Mouse (Mus musculus) adrenal gland, postnatal 10 days (tissue): ENCODE results near the gene Cebpe. TPM values are rescaled to one million over a fixed set of nuclear protein-coding genes. Genes with fewer than 3 reads are reported as not detected.
A peak's percentile ranks its signal among the peaks of the same experiment; 100 is the strongest.

Experiments used
- DNase-seq: peaks from one replicate; pipeline ENCODE4 v3.0.0; 2021; ENCODE audit warnings: mixed read lengths
- total RNA-seq, 2 experiments: library from RNA; stranded (reverse); gene quantifications; 2 replicates each; pipeline ENCODE4 v1.2.3; 2021

The Cebpe gene
- total RNA-seq, 2 experiments from 2014 or later = 0.57 to 0.70 TPM

DNA sequence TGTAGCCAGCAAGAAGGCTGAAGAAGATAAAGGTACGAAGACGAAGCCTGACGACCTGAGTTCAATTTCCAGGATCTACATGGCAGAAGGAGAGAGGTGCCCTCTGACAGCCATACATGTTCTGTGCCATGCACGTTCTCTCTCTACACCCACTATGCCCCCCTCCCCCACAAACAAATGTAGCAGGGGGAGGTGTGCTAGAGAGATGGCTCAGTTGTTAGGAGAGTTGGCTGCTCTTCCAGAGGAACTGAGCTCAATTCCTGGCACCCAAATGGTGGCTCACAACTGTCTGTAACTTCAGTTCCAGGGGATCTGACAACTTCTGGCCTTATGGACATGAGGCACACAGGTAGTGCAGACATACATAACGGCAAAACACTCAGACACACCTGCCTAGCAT, 35.7 kb downstream of the Cebpe start:
- no peak for DNase-seq

DNA sequence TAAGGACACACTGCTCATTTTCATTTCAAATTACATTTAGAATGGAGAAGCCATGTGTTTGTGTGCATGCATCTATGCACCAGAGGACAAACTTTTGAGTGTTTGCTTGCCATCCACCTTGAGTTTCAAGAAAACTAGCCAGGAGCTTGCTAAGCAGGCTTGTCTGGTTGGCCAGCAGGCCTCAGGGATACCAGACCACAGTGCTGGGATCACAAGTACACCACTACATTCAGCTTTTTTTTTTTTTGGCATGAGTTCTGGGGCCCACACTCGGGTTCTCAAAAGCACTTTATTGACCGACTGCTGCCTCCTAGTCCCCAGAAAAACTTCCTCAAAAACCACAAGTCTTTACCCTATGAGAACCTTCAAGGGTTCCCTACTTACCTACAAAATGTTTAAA, 37.7 kb downstream of the Cebpe start:
- DNase-seq = no peak

DNA sequence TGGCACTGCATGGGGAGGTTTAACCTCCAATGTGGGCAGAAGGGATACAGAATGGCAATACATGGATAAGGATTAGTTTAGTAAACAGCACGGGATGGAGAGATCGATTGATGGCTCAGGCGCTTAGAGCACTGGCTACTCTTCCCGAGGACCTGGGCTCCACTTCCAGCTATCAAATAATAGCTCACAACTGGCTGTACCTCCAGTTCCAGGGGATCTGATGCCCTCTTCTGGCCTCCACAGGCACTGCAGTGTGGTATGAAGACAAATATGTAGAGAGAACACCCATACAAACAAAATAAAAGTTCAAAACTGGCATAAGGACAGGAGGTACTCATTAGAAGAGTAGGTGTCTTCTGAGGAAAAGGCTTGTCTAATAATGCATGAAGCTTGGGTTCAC, 42.6 kb downstream of the Cebpe start:
- DNase-seq = peak; percentile 56

DNA sequence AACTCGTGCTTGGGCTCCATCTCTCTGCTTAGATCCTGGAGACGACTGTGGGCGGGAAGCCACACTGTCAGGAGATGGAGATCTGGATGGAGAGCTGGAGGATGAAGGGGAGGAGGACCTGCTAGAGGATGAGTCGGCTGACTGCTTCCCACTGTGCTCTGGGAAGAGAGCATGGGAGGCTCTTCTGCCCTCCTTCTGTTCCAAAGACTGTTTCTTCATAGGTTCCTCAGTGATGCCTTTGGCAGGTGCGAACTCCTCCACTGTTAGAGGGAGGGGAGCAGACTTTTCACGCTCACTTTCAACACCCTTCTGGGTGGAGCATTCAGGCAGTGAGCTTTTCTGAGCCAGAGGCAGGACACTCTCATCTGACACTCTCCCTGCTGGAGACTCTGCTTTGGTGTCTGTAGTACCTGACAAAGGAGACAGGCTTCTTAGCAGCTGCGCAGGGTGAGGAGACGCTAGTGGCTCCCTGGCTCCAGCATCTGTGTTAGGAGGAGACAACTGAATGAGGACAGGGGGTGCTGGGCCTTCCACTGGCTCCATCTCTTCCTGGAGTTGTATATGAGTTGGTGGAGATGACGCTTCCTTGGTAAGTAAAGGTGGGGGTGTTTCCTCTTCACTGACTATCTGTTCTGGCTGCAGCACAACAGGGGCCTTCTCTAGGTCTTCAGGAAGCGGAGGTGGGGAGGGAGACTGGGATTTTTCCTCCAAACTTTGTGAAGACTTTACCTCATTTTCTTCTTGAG, 47.3 kb downstream of the Cebpe start:
- no peak for DNase-seq

Other genes starting within 250 kb of the Cebpe start
- gene Lrp10, start 248.0 kb downstream of the Cebpe start, total RNA-seq = 10 to 100 TPM; 71.9 to 89.4 TPM
- under 1 TPM; 0.39 to 0.87 TPM for gene Rem2, start 236.1 kb downstream of the Cebpe start, total RNA-seq
- gene Prmt5, start 194.6 kb downstream of the Cebpe start, total RNA-seq = 10 to 100 TPM; 41.1 to 42.1 TPM
- gene Haus4, start 157.6 kb downstream of the Cebpe start, total RNA-seq = 10 to 100 TPM; 31.0 to 32.5 TPM
- 10 to 100 TPM; 18.9 to 20.7 TPM for gene Ajuba, start 134.6 kb downstream of the Cebpe start, total RNA-seq
- 1 to 10 TPM; 4.9 to 6.9 TPM for gene 4931414P19Rik, start 106.2 kb downstream of the Cebpe start, total RNA-seq
- 100 to 1,000 TPM; 226 to 247 TPM for gene Psmb5, start 94.2 kb downstream of the Cebpe start, total RNA-seq
- not detected for gene Psmb11, start 90.7 kb downstream of the Cebpe start, total RNA-seq
- not detected for gene Gm17606, start 71.2 kb downstream of the Cebpe start, total RNA-seq
- 1 to 10 TPM; 1.7 to 2.5 TPM for gene Cdh24, start 70.8 kb downstream of the Cebpe start, total RNA-seq
- 10 to 100 TPM; 35.5 to 36.6 TPM for gene 1700123O20Rik, start 26.0 kb downstream of the Cebpe start, total RNA-seq
- 100 to 1,000 TPM; 132 to 167 TPM for gene Acin1, start 25.2 kb downstream of the Cebpe start, total RNA-seq
- gene Gm29776, start 13.3 kb downstream of the Cebpe start, total RNA-seq = not detected
- 10 to 100 TPM; 29.4 to 30.6 TPM for gene Slc7a8, start 69.8 kb upstream of the Cebpe start, total RNA-seq
- gene Rnf212b, start 102.0 kb upstream of the Cebpe start, total RNA-seq = under 1 TPM in 1 of 2 experiments, not detected in 1; 0.87 TPM
- 10 to 100 TPM; 12.2 to 18.1 TPM for gene Homez, start 158.8 kb upstream of the Cebpe start, total RNA-seq
- 10 to 100 TPM; 11.2 to 16.6 TPM for gene Ppp1r3e, start 165.4 kb upstream of the Cebpe start, total RNA-seq
- 10 to 100 TPM; 39.3 to 44.2 TPM for gene Bcl2l2, start 171.2 kb upstream of the Cebpe start, total RNA-seq
- 1 to 10 TPM; 1.2 to 7.1 TPM for gene Gm20521, start 171.3 kb upstream of the Cebpe start, total RNA-seq
- 100 to 1,000 TPM; 159 to 198 TPM for gene Pabpn1, start 180.3 kb upstream of the Cebpe start, total RNA-seq
- gene Slc22a17, start 201.0 kb upstream of the Cebpe start, total RNA-seq = 10 to 100 TPM; 29.8 to 37.2 TPM
- gene Efs, start 214.0 kb upstream of the Cebpe start, total RNA-seq = 1 to 10 TPM; 7.4 to 9.9 TPM
- gene Il25, start 220.5 kb upstream of the Cebpe start, total RNA-seq = not detected
- 1 to 10 TPM; 1.3 to 2.6 TPM for gene Cmtm5, start 224.1 kb upstream of the Cebpe start, total RNA-seq